Mouse (Mus musculus) spleen, postnatal 36 days (tissue): ENCODE measurements at regions not wholly inside any gene's neighbourhood (a gene's known extent, or its start where the extent isn't known, plus 50 kb on each side); places are given as distances from the start of the nearest gene placed in this dataset.

ENCODE experiments used
- DNase-seq, 2 experiments: peaks; one replicate each; pipeline ENCODE4 v3.0.0; 2022; ENCODE audit warnings: low spot score in 2 of 2, mixed read lengths in 1 of 2

GRCm38 (mm10) chr6:66236368-66236767, 284.0 kb downstream of the 4930544G11Rik start:
- DNase-seq, result no peak

DNA sequence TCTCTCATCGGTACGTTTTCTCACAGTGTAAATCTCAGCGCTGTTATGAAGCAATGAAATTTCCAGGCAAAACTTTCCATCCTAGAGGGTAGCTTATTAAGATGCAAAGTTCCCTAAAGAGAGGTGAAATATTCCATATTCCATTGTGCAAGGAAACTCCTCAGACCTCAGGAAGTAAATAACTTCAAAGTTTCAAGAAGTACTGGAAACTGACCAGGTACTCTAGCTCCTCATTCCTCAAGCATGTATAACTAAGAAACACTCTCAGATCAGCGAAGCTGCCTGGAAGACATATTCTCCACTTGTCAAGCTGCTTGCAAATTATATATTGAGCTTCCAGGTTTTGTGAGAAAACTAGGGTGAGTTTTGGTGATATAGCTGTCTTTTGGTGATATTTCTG, 279.8 kb upstream of the Mad2l1 start:
- no peak for DNase-seq

GRCm38 (mm10) chr6:66263429-66263828, 271.8 kb upstream of the Mad2l1 start:
- DNase-seq, result no peak

DNA sequence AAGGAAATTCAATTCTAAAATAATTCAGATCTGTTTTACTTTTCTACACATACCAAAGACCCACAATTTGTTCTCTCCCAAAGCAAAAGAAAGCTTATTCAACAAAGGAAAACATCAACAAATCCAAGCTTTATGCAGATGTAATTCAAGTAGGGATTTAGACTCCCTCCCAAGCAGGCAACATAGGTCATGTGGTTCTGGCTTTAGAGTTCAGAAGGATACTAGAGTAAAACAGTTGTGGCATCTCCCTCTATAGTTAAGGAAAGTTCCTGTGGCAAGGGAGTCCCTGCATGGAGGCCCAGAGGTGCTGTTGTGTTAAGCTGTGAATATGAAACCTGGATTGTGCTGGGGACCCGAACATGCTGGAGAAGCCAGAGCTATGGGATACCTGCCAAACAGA, 271.3 kb upstream of the Mad2l1 start:
- no peak for DNase-seq

DNA sequence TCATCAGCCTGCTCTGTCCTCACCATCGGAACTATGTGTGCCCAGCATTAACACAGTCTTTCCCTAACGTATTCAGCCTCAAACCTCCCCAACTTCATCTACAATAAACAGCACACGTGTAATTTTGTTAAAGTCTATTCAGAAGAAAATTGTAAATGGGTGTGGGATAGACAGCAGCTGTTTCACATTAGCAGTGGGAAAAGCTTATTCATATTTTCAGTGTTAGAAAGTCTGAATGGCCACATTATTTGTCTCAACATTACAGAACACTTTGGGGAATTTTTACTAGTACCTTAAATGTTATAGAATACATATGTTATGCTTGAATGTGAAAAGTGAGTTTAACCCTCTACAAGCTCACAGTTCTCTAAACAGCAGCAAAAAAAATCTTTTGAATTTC, 266.8 kb upstream of the Mad2l1 start:
- no peak for DNase-seq

DNA sequence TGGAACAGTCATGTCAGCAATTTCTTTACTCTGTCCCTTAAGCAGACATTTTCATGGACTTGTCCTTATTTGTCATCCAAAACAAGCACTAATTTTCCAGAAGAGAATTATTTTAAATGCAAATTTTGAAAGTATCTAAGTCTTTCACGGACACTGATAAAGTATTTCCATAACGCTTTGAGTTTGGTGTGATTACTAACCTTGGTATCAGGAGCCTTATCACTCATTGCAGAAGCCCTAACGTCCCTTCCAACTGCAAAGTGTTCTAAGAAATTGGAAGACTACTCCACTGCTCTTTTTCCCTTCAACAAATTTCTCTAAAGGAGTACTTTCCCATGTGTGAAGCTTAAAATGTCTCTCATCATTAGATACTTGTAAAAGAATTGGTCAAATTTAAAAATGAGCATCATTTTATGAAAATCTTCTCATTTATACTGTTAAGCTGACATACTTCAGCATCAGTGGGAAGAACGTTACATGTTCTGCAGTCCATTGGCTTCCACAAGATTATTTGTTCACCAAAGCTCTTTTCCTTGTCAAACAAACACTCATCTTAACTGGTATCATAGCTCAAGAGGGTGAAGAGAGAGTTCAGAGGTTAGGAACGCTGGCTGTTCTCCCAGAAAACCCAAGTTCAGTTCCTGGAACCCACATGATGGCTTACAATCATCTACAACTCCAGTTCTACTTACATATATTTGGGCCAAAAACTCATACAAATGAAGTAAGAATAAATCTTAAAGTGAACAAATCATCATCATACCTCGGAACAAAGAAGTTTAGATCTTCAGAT, 263.6 kb upstream of the Mad2l1 start:
- peak; percentile 2 to 8 for DNase-seq

- DNase-seq, result no peak
These were observed 263.0 kb upstream of the Mad2l1 start for GRCm38 (mm10) chr6:66272216-66272615.

DNA sequence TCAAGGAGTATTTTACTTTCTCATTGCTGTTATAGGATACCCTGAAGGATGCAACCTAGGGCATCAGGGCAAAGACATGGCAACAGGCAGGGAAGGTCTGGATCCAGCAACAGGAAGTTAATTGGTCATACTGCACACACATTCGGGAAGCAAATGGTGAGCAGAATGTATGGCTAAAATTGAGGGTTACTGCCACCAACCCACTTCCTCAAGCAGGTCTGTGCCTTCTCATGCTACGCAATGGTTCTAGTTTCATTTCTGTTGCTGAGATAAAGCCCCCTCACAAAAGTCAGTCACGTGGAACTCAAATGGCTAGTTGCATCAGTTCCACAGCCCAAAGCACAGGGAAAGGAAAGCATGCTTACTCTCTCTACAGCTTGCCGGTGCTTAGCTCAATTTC, 260.5 kb upstream of the Mad2l1 start:
- no peak for DNase-seq

DNA sequence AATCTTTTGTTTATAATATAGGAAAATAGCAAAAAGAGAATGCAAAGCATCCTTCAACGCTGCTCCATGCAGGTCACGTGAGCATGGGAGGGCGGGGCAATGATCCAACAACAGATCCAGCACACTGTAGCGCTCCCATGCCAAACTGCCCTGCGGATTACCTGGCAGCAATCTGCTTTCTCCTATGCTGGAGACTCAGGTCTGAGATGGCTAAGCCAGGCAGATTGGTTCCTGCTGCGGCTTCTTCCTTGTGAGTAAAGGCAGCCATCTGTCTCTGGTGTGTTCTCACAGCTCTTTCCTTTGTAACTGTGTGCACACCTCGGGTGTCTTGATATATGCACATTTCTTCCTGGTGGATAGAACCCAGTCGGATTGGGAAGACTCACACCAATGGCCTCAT, 254.5 kb upstream of the Mad2l1 start:
- DNase-seq, result no peak

DNA sequence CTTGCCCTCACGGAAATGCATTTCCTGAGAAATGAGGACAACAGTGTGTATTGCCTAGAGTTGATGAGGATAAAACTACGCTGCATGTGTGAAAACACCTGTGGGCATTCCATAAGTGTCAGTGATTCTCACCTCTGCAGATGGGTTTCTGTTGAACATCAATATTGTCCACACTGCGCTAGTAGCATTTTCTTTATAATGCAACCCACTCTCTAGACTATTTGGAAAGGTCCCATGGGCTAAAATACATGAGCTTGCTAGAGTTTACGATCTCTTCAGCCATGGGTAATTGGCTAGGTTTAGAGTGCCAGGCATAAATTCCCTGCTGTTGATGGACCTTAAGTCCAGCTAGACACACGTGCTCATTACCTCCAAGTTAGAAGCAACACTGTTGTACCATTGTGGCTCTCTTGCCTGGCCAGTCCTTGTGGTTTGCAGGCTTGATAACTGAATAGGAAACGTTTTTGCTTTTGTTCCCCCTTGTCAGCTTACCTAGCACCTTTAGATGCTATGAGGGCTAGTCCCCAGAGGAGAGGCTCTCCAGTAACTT, 252.5 kb upstream of the Mad2l1 start:
- no peak for DNase-seq

DNA sequence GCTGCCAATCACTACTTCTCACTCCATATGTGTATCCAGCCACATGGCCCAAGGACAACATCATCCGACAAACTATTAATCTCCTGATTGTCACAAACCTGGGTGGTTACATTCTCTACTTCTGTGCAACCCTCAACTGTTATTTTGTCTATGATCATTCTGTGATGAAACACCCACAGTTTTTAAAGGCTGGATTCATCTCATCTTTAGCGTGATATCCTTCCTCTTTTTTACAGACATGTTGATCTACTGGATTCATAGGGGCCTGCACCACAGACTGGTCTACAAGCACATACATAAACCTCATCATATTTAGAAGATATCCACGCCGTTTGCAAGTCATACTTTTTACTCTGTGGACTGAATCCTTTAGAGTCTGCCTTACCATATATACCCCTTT, 251.7 kb upstream of the Mad2l1 start:
- no peak for DNase-seq

DNA sequence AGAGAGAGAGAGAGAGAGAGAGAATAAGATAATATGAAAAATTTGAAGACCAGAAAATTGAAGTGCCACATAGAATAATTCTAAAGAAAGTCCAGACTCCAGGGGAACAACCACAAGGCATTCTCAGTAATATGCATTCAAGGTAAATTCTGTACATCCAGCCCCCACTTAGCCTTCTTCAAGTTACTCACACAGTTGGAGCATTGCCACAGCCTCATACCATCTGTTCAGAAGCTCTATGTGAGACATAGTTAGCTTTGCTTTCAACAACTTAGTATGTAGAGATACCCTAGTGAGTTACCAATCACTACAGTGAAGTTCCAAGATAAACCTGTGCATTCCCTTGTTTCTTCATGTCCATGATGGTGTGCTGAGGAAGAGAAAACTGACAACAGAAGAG, 247.6 kb upstream of the Mad2l1 start:
- no peak for DNase-seq

- no peak for DNase-seq
These were observed 246.0 kb upstream of the Mad2l1 start for GRCm38 (mm10) chr6:66289196-66289595.

DNA sequence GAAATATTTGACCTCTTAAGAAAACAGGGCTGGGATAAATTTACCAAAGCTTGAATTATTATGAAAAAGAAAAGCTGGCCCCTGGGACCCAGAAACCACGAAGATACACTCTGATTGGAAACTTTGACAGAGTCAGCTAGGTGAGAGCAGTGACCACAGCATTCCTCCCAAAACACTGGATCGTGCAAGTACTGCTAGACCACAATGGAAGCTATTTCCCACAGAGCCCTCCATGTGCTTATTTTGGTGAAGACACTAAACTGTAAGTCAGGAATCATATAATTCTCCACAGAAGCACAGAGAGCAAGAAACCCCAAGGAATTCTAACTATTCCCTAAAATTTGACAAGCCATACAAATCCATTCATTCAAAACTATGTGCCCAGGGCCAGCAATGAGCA, 243.6 kb upstream of the Mad2l1 start:
- DNase-seq, result no peak

DNA sequence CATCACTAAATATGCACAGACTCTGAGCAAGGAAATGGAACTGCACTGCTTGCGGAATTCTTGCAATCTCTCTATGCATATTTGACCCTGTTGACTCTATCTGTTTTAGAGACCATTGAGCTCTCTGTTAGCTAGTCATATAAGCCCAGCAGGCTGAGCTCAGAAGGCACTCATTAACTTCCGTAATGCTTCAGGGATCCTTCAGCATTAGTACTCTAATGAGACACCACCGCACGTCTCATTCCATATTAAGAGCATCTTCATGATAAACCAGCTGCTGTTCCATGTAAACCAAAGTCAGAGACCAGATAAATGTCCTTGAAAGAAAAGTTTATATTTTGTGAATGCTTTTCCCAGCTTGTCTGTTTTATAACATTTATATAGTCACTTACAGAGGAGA, 237.1 kb upstream of the Mad2l1 start:
- DNase-seq, result no peak

GRCm38 (mm10) chr6:66300189-66300588, 235.0 kb upstream of the Mad2l1 start:
- no peak for DNase-seq

- DNase-seq, result no peak
These were observed 190.3 kb upstream of the Mad2l1 start for GRCm38 (mm10) chr6:66344848-66345247.

GRCm38 (mm10) chr6:66347356-66347755, 187.8 kb upstream of the Mad2l1 start:
- DNase-seq, result peak in 1 of 2 experiments; percentile 4

- DNase-seq, result no peak
These were observed 174.1 kb upstream of the Mad2l1 start for GRCm38 (mm10) chr6:66361130-66361529.

- DNase-seq, result no peak
These were observed 167.9 kb upstream of the Mad2l1 start for GRCm38 (mm10) chr6:66367263-66367662.

DNA sequence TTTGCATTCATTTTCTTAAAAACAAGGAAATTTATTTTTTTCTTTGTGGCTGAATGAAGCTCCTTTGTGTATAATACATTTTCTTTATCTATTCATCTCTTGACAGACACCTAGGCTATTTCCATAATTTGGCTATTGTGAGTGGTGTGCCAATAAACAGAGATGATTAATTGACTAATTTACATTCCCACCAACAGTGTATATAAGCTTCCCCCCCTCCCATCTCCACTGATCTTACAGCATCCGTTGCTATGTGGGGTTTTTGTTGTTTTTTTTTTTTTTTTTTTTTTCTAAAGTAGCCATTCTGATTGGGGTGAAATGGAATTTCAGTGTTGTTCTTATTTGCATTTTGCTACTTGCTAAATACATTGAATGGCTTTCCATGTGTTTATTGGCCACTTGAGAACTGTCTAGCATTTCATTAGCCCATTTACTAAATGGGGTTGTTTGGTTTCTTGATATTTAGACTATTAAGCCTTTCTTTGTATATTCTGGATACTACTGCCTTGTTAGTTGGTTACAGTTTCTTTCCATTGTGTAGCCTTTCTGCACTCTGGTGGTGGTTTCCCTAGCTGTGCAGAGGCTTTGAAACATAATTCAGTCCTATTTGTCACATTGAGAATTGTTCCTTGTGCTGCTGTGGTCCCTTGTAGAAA, 153.8 kb upstream of the Mad2l1 start:
- no peak for DNase-seq

DNA sequence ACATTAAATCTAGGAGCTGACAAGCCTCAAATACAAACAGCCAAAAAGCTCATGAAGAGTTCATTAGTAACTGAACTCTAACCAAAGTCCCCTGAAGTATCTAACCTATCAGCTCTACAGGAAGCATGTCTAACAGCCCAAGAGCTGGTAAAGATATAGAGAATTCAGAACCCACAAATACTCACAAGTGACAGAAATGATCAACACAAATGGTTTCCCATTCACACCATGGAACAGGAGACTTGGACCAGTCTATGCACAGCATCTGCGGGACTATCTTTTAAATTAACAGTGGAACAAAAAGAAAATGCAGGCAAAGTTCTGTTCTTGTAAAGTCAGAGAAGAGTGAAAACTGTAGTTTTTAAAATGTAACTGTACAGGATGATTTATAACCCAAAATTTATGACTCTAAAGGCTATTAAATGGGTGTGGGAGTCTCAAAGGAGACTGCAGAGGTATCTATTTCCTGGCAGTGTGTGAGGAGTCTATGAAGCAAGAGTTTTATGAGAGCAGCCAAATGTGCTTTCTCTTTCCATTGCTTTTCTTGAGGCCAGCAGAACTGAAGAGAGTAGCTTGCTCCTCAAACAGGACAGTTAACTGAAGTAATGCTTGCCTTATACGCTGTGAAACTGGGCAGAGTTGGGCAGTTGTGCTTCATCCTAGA, 152.7 kb upstream of the Mad2l1 start:
- no peak for DNase-seq

- no peak for DNase-seq
These were observed 140.0 kb upstream of the Mad2l1 start for GRCm38 (mm10) chr6:66395147-66395546.
